Mouse (Mus musculus): ENCODE results near the gene Rapgef2. TPM values are rescaled to one million over a fixed set of nuclear protein-coding genes. Genes with fewer than 3 reads are reported as not detected.
A peak's percentile ranks its signal among the peaks of the same experiment; 100 is the strongest.
"Not testable (repeated sequence)": the region's sequence is repeated elsewhere in the genome, so short reads cannot be mapped to it uniquely, and the experiment has no call there.

Rapgef2 gene
- total RNA-seq, 2 experiments from 2014 or later, result 5.4 to 11.2 TPM

- peak; percentile 85 for ATAC-seq (replicated peaks; ENCODE audit: low FRiP score, low TSS enrichment, poor library complexity, severe bottlenecking)
Measured at GRCm38 (mm10) chr3:79238456-79239065, 47.8 kb downstream of the Rapgef2 start.

DNA sequence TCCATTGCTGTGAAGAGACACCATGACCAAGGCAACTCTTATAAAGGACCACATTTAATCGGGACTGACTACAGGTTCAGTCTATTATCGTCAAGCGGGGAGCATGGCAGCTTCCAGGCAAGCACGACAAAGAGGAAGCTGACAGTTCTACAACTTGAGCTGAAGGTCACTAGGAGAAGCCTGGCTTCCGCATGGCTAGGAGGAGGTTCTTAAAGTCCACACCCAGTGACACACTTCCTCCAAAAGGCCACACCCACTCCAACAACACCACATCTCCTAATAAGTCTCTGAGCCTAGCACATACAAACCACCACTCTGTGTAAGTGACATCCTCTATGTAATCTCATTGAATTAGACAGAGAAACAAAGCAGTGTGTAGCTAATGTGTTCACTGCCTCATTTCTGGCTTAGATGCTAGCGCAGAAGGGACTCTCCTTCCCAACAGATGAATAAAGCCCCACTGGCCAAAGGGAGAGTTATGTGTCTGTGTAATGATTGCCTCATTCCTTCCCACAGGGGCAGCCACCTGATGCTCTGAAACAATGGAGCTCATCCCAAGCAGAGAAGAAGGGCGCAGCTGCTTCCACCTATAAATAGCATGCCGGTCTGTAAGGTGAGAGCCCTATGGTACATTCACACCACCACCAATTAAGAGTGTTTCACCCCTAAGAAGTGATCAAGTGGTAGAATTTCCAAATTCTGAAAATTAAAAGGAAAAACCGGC lies 48.5 kb downstream of the Rapgef2 start:
- 0 out of 2 replicates have a peak, but pooled peaks have one; percentile 15 for ATAC-seq (replicated peaks; ENCODE audit: low FRiP score, low TSS enrichment, poor library complexity, severe bottlenecking)

- ATAC-seq (replicated peaks; ENCODE audit: low FRiP score, low TSS enrichment, poor library complexity, severe bottlenecking), result no peak
Measured at GRCm38 (mm10) chr3:79234485-79234884, 51.8 kb downstream of the Rapgef2 start.

GRCm38 (mm10) chr3:79233478-79234415 lies 52.6 kb downstream of the Rapgef2 start:
- ATAC-seq (replicated peaks; ENCODE audit: low FRiP score, low TSS enrichment, poor library complexity, severe bottlenecking), result peak; percentile 53

DNA sequence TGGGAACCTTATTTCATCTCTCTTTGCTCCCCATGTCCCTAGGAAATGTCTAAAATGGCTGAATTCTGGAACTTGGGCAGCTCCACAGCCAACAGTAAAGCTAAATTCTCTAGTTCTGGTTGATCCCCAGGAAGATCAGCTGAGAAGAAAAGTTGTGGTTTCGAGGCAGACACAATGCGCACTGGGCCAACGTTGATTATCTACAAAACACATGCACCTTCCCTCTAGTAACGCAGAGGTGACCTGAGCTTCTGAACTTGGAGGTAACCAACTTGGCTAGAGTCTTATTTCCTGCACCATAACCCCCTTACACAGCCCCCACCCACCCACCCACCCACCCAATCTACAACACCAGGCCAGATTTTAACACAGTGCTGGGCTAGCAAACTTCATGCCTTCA lies 55.6 kb downstream of the Rapgef2 start:
- ATAC-seq (replicated peaks; ENCODE audit: low FRiP score, low TSS enrichment, poor library complexity, severe bottlenecking), result no peak

- ATAC-seq (replicated peaks; ENCODE audit: low FRiP score, low TSS enrichment, poor library complexity, severe bottlenecking), result no peak
Measured at GRCm38 (mm10) chr3:79229546-79229945, 56.8 kb downstream of the Rapgef2 start.

GRCm38 (mm10) chr3:79228304-79228703 lies 58.0 kb downstream of the Rapgef2 start:
- ATAC-seq (replicated peaks; ENCODE audit: low FRiP score, low TSS enrichment, poor library complexity, severe bottlenecking), result no peak

DNA sequence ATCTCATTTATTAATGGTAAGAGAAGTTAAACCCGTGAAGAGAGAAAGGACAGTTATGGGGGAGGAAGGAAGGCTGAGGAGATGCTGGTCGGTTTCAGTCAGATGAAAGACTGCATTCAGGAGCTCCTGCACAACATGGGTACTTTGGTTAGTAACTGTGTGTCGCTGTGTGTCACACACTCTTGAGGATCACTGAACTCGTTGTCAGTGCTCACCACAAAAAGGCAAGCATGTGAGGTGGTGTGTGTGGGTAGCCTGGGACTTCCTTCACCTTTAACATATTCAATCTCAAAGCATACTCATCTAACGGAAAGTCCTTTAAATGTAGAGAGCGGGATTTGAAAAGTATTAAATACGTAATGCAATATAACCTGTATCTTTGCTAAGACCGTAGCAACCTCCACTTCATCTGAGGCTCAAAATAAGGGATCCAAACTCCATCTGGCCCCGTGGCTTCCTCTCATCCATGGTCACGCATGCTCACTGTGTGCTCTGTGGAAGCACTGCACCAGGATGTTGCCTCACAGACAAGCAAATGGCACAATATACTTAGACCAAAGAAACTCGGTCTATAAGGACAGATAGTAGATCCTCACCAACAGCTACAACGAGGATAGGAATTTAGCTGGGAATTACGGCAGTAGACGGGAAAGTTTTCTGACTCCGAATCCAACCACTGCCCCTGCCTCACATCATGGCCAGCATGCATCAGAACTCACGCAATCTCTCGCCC lies 58.8 kb downstream of the Rapgef2 start:
- 0 out of 2 replicates have a peak, but pooled peaks have one; percentile 28 for ATAC-seq (replicated peaks; ENCODE audit: low FRiP score, low TSS enrichment, poor library complexity, severe bottlenecking)

GRCm38 (mm10) chr3:79226807-79227206 lies 59.5 kb downstream of the Rapgef2 start:
- not testable (repeated sequence) for ATAC-seq (replicated peaks; ENCODE audit: low FRiP score, low TSS enrichment, poor library complexity, severe bottlenecking)

- no peak for ATAC-seq (replicated peaks; ENCODE audit: low FRiP score, low TSS enrichment, poor library complexity, severe bottlenecking)
Measured at GRCm38 (mm10) chr3:79225888-79226287, 60.4 kb downstream of the Rapgef2 start.

DNA sequence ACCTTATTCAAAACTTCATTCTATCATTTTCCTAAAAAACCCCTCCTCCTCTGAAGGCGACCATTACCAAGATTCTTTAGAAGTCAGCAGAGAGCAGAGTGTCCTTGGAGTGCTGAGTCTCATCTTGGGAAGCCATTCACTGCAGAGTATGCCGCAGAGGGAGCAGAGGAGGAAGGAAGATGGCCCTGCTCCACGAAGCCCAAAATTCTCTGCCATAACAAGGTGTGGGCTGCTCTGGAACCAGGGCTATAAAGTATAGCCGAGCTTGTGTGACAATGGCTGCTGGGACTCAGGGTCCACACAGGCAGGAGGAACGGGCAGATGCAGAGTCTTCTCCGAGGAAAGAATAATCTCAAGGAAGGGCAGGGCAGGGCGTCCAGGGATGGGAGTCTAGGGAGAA lies 62.0 kb downstream of the Rapgef2 start:
- no peak for ATAC-seq (replicated peaks; ENCODE audit: low FRiP score, low TSS enrichment, poor library complexity, severe bottlenecking)

DNA sequence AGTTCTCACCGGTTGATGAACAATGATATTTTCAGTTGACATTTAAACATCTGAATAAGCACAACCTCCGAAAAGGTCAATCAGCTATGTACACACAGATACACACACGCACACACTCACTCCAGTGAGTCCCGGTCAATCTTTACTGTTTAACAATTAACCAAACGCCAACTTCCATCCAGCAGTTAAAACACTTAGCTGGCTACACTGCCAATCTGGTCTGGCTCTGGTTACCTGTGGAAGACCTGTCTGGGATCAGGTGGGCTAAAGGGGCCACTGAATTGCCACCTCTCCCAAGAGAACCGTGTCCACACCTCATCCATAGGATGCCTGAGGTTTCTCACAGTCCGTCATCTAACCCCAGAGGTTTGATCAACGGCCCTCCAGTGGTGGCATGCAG lies 63.0 kb downstream of the Rapgef2 start:
- ATAC-seq (replicated peaks; ENCODE audit: low FRiP score, low TSS enrichment, poor library complexity, severe bottlenecking), result no peak

DNA sequence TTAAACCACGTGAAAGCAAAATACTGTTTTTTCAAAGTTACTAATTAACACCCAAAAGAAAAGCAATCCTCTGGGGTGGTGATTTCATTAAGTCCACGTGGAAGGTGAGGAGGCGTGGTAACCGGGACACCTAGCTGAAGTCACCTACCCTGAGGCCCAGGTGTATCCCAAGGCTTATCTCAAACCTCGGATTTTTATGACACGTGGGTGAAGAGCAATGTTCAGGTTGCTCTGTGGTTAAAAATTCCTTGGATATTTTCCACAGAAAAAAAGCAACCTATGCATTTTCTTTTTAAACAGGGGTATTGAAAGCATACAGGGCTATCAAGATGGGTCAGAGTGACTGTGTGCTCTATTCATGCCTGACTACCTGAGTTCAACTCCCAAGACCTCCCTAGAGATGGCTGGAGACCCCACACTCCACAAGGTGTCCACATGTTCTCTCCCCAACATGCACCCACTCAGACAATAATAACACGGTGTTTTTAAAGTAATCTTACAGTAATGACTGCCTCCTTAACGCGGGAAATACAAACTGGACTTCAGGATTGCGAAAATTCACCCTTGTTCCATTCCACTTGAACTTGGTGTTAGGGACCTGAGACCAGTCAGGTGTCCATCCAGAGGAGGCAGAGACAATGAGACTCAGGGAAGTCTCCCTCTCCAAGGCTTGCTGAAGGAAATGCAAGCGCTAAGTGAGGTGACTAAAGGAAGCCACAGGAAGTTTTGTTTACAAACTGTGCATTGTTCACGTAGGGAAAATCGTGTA lies 63.9 kb downstream of the Rapgef2 start:
- no peak for ATAC-seq (replicated peaks; ENCODE audit: low FRiP score, low TSS enrichment, poor library complexity, severe bottlenecking)

DNA sequence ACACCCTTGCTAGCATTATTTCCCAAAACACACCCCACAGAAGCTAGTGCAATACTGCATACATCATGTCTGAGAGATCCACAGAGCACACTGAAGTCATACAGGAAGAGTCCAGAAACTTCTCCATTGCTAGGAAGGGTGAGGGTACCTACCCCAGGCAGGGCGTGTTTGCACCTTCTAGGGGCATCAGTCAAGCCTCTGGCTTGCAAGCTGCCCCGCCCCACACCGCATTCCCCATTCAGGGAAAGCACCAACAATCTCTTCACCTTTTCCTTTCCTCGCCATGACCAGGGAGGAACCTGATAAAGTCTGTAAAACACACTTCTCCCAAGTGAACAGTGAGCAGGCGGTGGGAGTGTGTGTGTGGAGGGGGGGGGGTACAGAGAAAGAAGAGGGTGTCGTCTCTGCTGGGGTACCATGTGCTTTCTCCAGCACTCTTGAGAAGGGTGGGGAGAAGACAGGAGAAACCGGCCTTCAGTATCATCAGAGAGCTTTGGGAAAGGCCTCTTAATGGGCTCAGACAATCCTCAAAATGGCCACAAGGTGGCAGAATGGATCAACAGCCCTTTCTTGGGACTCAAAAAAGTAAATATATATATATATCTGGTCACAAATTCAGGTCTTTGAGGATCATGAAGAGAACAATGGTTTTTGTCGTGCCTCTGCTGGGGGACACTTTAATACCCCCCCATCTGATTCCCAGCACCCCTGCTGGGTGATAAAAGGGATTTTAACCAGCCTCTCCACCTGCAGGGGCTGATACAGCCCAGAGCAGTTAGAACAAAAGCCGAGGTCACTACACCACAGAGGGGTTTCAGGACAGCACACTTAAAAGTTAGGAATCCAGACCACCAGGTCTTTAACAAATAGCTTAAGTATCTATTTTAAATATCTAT lies 64.8 kb downstream of the Rapgef2 start:
- peak; percentile 66 for ATAC-seq (replicated peaks; ENCODE audit: low FRiP score, low TSS enrichment, poor library complexity, severe bottlenecking)

GRCm38 (mm10) chr3:79219144-79219930 lies 67.0 kb downstream of the Rapgef2 start:
- ATAC-seq (replicated peaks; ENCODE audit: low FRiP score, low TSS enrichment, poor library complexity, severe bottlenecking), result no peak

DNA sequence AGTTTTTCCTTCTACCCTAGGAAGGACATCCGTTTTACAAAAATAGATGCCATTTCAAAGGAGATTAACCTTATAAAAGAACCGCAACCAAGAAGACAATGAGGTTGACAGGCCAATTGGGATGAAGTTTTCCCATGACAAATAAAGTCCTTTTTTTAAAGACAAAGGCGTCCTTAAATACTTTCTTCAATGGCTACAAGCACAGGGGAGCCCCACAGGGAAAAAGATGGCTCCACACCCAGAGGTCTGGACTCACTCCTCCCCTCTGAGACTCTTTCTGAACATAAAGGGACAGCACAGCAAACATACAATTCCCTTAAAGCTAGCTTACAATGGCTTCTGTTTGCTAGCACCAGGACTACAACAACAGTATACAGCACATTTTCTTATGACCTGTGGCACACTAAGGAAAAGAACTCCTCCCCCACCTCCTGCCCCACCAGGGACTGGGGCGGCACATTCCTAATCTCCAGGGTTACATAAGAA lies 67.7 kb downstream of the Rapgef2 start:
- ATAC-seq (replicated peaks; ENCODE audit: low FRiP score, low TSS enrichment, poor library complexity, severe bottlenecking), result no peak

- ATAC-seq (replicated peaks; ENCODE audit: low FRiP score, low TSS enrichment, poor library complexity, severe bottlenecking), result no peak
Measured at GRCm38 (mm10) chr3:79210243-79210642, 76.1 kb downstream of the Rapgef2 start.
